Mouse (Mus musculus) brown adipose tissue, adult 24 weeks (tissue): Measurements from ENCODE around the gene Olfr60. TPM values are rescaled to one million over a fixed set of nuclear protein-coding genes. Genes with fewer than 3 reads are reported as not detected.

Experiments
- polyA plus RNA-seq: library from polyadenylated mRNA; stranded (reverse); fragments of >200 nt; gene quantifications from 2 replicates; pipeline ENCODE4 v1.2.4, GENCODE M21; 2012; ENCODE audit not compliant: missing spikeins, insufficient read depth, insufficient read length

Gene Olfr60
- polyA plus RNA-seq, 1 experiment, result not detected

Other genes with a start within 250 kb of the Olfr60 start
- 45.1 and 45.3 TPM in 2 replicates for gene Paox, start 245.9 kb downstream of the Olfr60 start, polyA plus RNA-seq
- 1,018 and 1,090 TPM in 2 replicates for gene Echs1, start 245.2 kb downstream of the Olfr60 start, polyA plus RNA-seq
- gene Mtg1, start 224.1 kb downstream of the Olfr60 start, polyA plus RNA-seq, result 49.2 and 54.7 TPM in 2 replicates
- gene Sprn, start 206.8 kb downstream of the Olfr60 start, polyA plus RNA-seq, result not detected in 2 replicates
- not detected in 2 replicates for gene Olfr522, start 196.9 kb downstream of the Olfr60 start, polyA plus RNA-seq
- gene Olfr523, start 188.5 kb downstream of the Olfr60 start, polyA plus RNA-seq, result not detected in 2 replicates
- gene Olfr524, start 155.7 kb downstream of the Olfr60 start, polyA plus RNA-seq, result not detected in 2 replicates
- gene Cd163l1, start 143.4 kb downstream of the Olfr60 start, polyA plus RNA-seq, result not detected in 2 replicates
- gene 5830411N06Rik, start 114.4 kb downstream of the Olfr60 start, polyA plus RNA-seq, result not detected in 2 replicates
- not detected in 2 replicates for gene Olfr525, start 40.8 kb downstream of the Olfr60 start, polyA plus RNA-seq
- gene Olfr527, start 27.7 kb downstream of the Olfr60 start, polyA plus RNA-seq, result not detected in 2 replicates
- gene Olfr530, start 14.7 kb upstream of the Olfr60 start, polyA plus RNA-seq, result not detected in 2 replicates
- gene Olfr531, start 41.2 kb upstream of the Olfr60 start, polyA plus RNA-seq, result not detected in 2 replicates
- gene Olfr532, start 60.0 kb upstream of the Olfr60 start, polyA plus RNA-seq, result not detected in 2 replicates
- not detected in 2 replicates for gene Olfr533, start 101.7 kb upstream of the Olfr60 start, polyA plus RNA-seq
- gene Olfr535, start 122.5 kb upstream of the Olfr60 start, polyA plus RNA-seq, result not detected in 2 replicates
- not detected in 2 replicates for gene Olfr536, start 145.7 kb upstream of the Olfr60 start, polyA plus RNA-seq
- not detected in 2 replicates for gene Olfr538, start 206.2 kb upstream of the Olfr60 start, polyA plus RNA-seq
- gene Olfr46, start 239.6 kb upstream of the Olfr60 start, polyA plus RNA-seq, result not detected in 2 replicates